Mouse (Mus musculus) cortical plate, adult 2 months (tissue): ENCODE results near the gene C2cd4a. TPM values are rescaled to one million over a fixed set of nuclear protein-coding genes. Genes with fewer than 3 reads are reported as not detected.
A peak's percentile ranks its signal among the peaks of the same experiment; 100 is the strongest.

Experiments
- H3K27ac ChIP-seq: fragments of 200-500 bp; 2 replicates; pipeline ENCODE4 v1.5.1; 2012; ENCODE audit warnings: low read length, control low read depth, inconsistent platforms; ENCODE audit not compliant: insufficient read depth
- H3K4me1 ChIP-seq: fragments of 200-500 bp; 2 replicates; pipeline ENCODE4 v1.6.1; 2011; ENCODE audit warnings: low read length; ENCODE audit not compliant: control insufficient read depth, insufficient read depth
- H3K4me3 ChIP-seq: fragments of 200-500 bp; 2 replicates; pipeline ENCODE4 v1.5.1; 2011; ENCODE audit warnings: mild to moderate bottlenecking, low read length, control low read depth; ENCODE audit not compliant: insufficient read depth
- CTCF ChIP-seq: fragments of 200-500 bp; IDR thresholded peaks from 2 replicates; pipeline ENCODE4 v1.5.1; 2011; ENCODE audit warnings: mild to moderate bottlenecking, control low read depth, low read length; ENCODE audit not compliant: insufficient read depth; ENCODE audit errors: extremely low read depth
- POLR2A ChIP-seq: fragments of 200-500 bp; IDR thresholded peaks from 2 replicates; pipeline ENCODE4 v1.6.1; 2011; ENCODE audit warnings: mild to moderate bottlenecking, low read length, control low read depth; ENCODE audit not compliant: insufficient read depth; ENCODE audit errors: extremely low read depth
- polyA plus RNA-seq: library from polyadenylated mRNA; depleted of rRNA; stranded (reverse); fragments of >200 nt; gene quantifications from 2 replicates; pipeline ENCODE4 v1.2.3, GENCODE M21; 2012

C2cd4a gene
- polyA plus RNA-seq, 1 experiment: 0.21 TPM

GRCm38 (mm10) chr9:67817898-67818667, 14.0 kb downstream of the C2cd4a start:
- Histone ChIP-seq H3K4me3 (no peak overlapping the region), H3K27ac (no peak overlapping the region), H3K4me1 (no peaks in the 10 kb centered on the region)
- no peak for TF ChIP-seq POLR2A
- TF ChIP-seq CTCF: no peak

GRCm38 (mm10) chr9:67816172-67816928, 15.8 kb downstream of the C2cd4a start:
- TF ChIP-seq CTCF: no peak
- TF ChIP-seq POLR2A: no peak
- Histone ChIP-seq H3K4me3 (no peak overlapping the region), H3K4me1 (no peaks in the 10 kb centered on the region), H3K27ac (no peak overlapping the region)

- H3K4me3 ChIP-seq: no peak overlapping the region
- no peak overlapping the region for H3K27ac ChIP-seq
- no peaks in the 10 kb centered on the region for H3K4me1 ChIP-seq
- TF ChIP-seq POLR2A: no peak
- no peak for TF ChIP-seq CTCF
Measured at GRCm38 (mm10) chr9:67813665-67814337, 18.3 kb downstream of the C2cd4a start.

- no peak for TF ChIP-seq POLR2A
- no peak for TF ChIP-seq CTCF
- Histone ChIP-seq H3K4me3 (no peak overlapping the region), H3K4me1 (no peaks in the 10 kb centered on the region), H3K27ac (no peak overlapping the region)
Measured at GRCm38 (mm10) chr9:67813171-67813570, 19.0 kb downstream of the C2cd4a start.

GRCm38 (mm10) chr9:67811116-67811515, 21.0 kb downstream of the C2cd4a start:
- Histone ChIP-seq H3K4me3 (no peak overlapping the region), H3K27ac (no peak overlapping the region), H3K4me1 (no peaks in the 10 kb centered on the region)
- TF ChIP-seq CTCF: no peak
- no peak for TF ChIP-seq POLR2A

GRCm38 (mm10) chr9:67810527-67810926, 21.6 kb downstream of the C2cd4a start:
- TF ChIP-seq CTCF (no peak), POLR2A (no peak)
- Histone ChIP-seq H3K27ac (no peak overlapping the region), H3K4me3 (no peak overlapping the region), H3K4me1 (no peaks in the 10 kb centered on the region)

- no peak overlapping the region for H3K4me3 ChIP-seq
- peaks cover 2% of the 10 kb centered on the region; the same call in 1 of the 2 replicates for H3K4me1 ChIP-seq
- TF ChIP-seq CTCF (no peak), POLR2A (no peak)
- no peak overlapping the region for H3K27ac ChIP-seq
Measured at GRCm38 (mm10) chr9:67807000-67807399, 25.1 kb downstream of the C2cd4a start.

GRCm38 (mm10) chr9:67802241-67802640, 29.9 kb downstream of the C2cd4a start:
- Histone ChIP-seq H3K4me1 (peaks cover 6% of the 10 kb centered on the region; the same call in 1 of the 2 replicates), H3K27ac (no peak overlapping the region), H3K4me3 (no peak overlapping the region)
- TF ChIP-seq POLR2A (no peak), CTCF (peak; percentile 54)

- Histone ChIP-seq H3K4me1 (peaks cover 10% of the 10 kb centered on the region), H3K4me3 (no peak overlapping the region), H3K27ac (no peak overlapping the region)
- TF ChIP-seq CTCF (no peak), POLR2A (no peak)
Measured at GRCm38 (mm10) chr9:67799078-67799819, 32.9 kb downstream of the C2cd4a start.
